In genomic region chr2:15049117-15049873, GRCm38 (mm10) we compare ENCODE assay signal across 8 mouse cellular contexts. TPM values are rescaled to one million over a fixed set of nuclear protein-coding genes. Genes with fewer than 3 reads are reported as not detected.
A peak's percentile ranks its signal among the peaks of the same experiment; 100 is the strongest.
DNase-seq lines count a peak whose midpoint lies in the region; ATAC-seq lines count a peak whose summit lies in the region.

Arl5b (plus strand) TSS chr2:15049395.

- H3K4me2 ChIP-seq in hindbrain, embryonic 16.5 days (ENCODE audit: low read length) = peak within 1 kb of the TSS; percentile 73

- ATAC-seq in activated CD4-positive, CD25-positive, alpha-beta regulatory T cell, adult 4 months = peak; percentile 99
- peak; percentile 99 for ATAC-seq in common myeloid progenitor, adult 5-6 weeks (replicated peaks; ENCODE audit: low read depth, poor library complexity, severe bottlenecking)
- ATAC-seq in hindbrain, embryonic 16.5 days = peak; percentile 99

- H3K4me3 ChIP-seq in hindbrain, embryonic 16.5 days (ENCODE audit: low read length) = peak within 1 kb of the TSS; percentile 73

- 7% methylated on average over 20 of the region's 20 CpGs for WGBS in hindbrain, embryonic 16.5 days

- H3K27me3 ChIP-seq in hindbrain, embryonic 16.5 days (replicated peaks; ENCODE audit: control insufficient read depth, insufficient read depth, low read length) = no peaks in the 10 kb centered on the region

- DNase-seq in gastrocnemius, adult 18-20 months (ENCODE audit: low spot score) = peak; percentile 96
- DNase-seq in left cerebral cortex, adult 18-20 months (ENCODE audit: low spot score in 2 of 2) = peak; percentile 94 to 95
- DNase-seq in lung, postnatal 4 days = peak; percentile 93 to 94
- DNase-seq in retina, postnatal 1 day = peak; percentile 95
- peak; percentile 87 for DNase-seq in thymus, postnatal 4 days

- peaks cover 3% of the 10 kb centered on the region; the same call in 1 of the 2 replicates for H3K36me3 ChIP-seq in hindbrain, embryonic 16.5 days (ENCODE audit: control insufficient read depth, insufficient read depth, low read length)

- peaks cover 7% of the 10 kb centered on the region for H3K4me1 ChIP-seq in hindbrain, embryonic 16.5 days (ENCODE audit: control insufficient read depth, insufficient read depth, low read depth, low read length)

- no peaks in the 10 kb centered on the region for H3K9me3 ChIP-seq in hindbrain, embryonic 16.5 days (ENCODE audit: control insufficient read depth, low read length)

- peak within 1 kb of the TSS; percentile 39; the same call in 1 of the 2 replicates for H3K27ac ChIP-seq in hindbrain, embryonic 16.5 days (ENCODE audit: low read depth, low read length)

- H3K9ac ChIP-seq in hindbrain, embryonic 16.5 days (ENCODE audit: low read depth, low read length) = peak within 1 kb of the TSS; percentile 64

RNA-seq across cellular contexts. Expression of gene Arl5b, which starts in this region (rescaled TPM):
- polyA plus RNA-seq in activated CD4-positive, CD25-positive, alpha-beta regulatory T cell, adult 4 months (2017; shearing (Covaris generic)) = 10 to 100 TPM; 10.3 to 13.5 TPM
- total RNA-seq in common myeloid progenitor, adult 5-6 weeks (2017) = 17.7 and 24.9 TPM in 2 replicates
- total RNA-seq in gastrocnemius, adult 18-20 months (2021) = 10 to 100 TPM; 17.7 to 21.3 TPM
- polyA plus RNA-seq in hindbrain, embryonic 16.5 days (2015; fragmentation: Nextera tagmentation; extraction: Ambion mirVana) = 25.9 and 28.2 TPM in 2 replicates
- 10 to 100 TPM; 26.6 to 35.0 TPM for total RNA-seq in left cerebral cortex, adult 18-20 months (2021)

Comparison
In these comparisons a context has a peak if more than half of its experiments do, and no peak if none do; other contexts are left out.
1. Peak in every context shown above with its lines: DNase-seq, ATAC-seq, H3K4me3 ChIP-seq and H3K27ac ChIP-seq.